Mouse (Mus musculus): ENCODE results near the gene Tmem132a. TPM values are rescaled to one million over a fixed set of nuclear protein-coding genes. Genes with fewer than 3 reads are reported as not detected.

Tmem132a gene
- total RNA-seq, 2 experiments from 2014 or later, result 277 to 369 TPM

GRCm38 (mm10) chr19:10809428-10810175 lies 60.1 kb downstream of the Tmem132a start:
- intact Hi-C loops (cut with DNase I), result loop anchor here (10.0 kb wide), 1 partner anchor 85 kb away; no protein-coding TSS in a partner anchor
- peak; percentile 78 to 79 for DNase-seq (ENCODE audit: low spot score in 2 of 2)

GRCm38 (mm10) chr19:10808524-10809233 lies 61.1 kb downstream of the Tmem132a start:
- intact Hi-C loops (cut with DNase I), result no loop called here

More at GRCm38 (mm10) chr19:10808524-10809233, 61.1 kb downstream of the Tmem132a start:
- DNase-seq (ENCODE audit: low spot score in 2 of 2), result no peak

Other genes with a start within 250 kb of the Tmem132a start
- gene Vwce, start 235.7 kb downstream of the Tmem132a start, total RNA-seq (2021), result under 1 TPM; 0.35 to 0.66 TPM
- not detected for gene Pga5, start 191.9 kb downstream of the Tmem132a start, total RNA-seq (2021)
- gene Vps37c, start 181.2 kb downstream of the Tmem132a start, total RNA-seq (2021), result 10 to 100 TPM; 23.0 to 23.2 TPM
- gene Cd5, start 130.9 kb downstream of the Tmem132a start, total RNA-seq (2021), result not detected
- 1 to 10 TPM; 2.9 to 3.1 TPM for gene Cd6, start 39.9 kb downstream of the Tmem132a start, total RNA-seq (2021)
- 1 to 10 TPM in 1 of 2 experiments, under 1 TPM in 1; 0.86 to 1.7 TPM for gene Slc15a3, start 30.2 kb downstream of the Tmem132a start, total RNA-seq (2021)
- 10 to 100 TPM; 40.0 to 49.9 TPM for gene Tmem109, start 12.1 kb upstream of the Tmem132a start, total RNA-seq (2021)
- 100 to 1,000 TPM; 207 to 213 TPM for gene Prpf19, start 25.3 kb upstream of the Tmem132a start, total RNA-seq (2021)
- gene Zp1, start 50.7 kb upstream of the Tmem132a start, total RNA-seq (2021), result not detected
- under 1 TPM in 1 of 2 experiments, not detected in 1; 0.20 TPM for gene Ptgdr2, start 67.2 kb upstream of the Tmem132a start, total RNA-seq (2021)
- 1 to 10 TPM; 8.2 to 9.1 TPM for gene Ccdc86, start 79.3 kb upstream of the Tmem132a start, total RNA-seq (2021)
- gene Ms4a10, start 104.7 kb upstream of the Tmem132a start, total RNA-seq (2021), result not detected
- under 1 TPM in 1 of 2 experiments, not detected in 1; 0.39 TPM for gene Ms4a15, start 123.3 kb upstream of the Tmem132a start, total RNA-seq (2021)
- gene Ms4a18, start 148.1 kb upstream of the Tmem132a start, total RNA-seq (2021), result not detected
- gene Ms4a8a, start 211.2 kb upstream of the Tmem132a start, total RNA-seq (2021), result not detected